Mouse (Mus musculus): ENCODE measurements at regions not wholly inside any gene's neighbourhood (a gene's known extent, or its start where the extent isn't known, plus 50 kb on each side); places are given as distances from the start of the nearest gene placed in this dataset.
"Not testable (repeated sequence)": the region's sequence is repeated elsewhere in the genome, so short reads cannot be mapped to it uniquely, and the experiment has no call there.

GRCm38 (mm10) chr14:48761002-48761648 is 87.5 kb upstream of the Otx2 start:
- intact Hi-C loops (cut with DNase I): no loop called here
- no peak for DNase-seq

- DNase-seq; intact Hi-C loops (cut with DNase I): not testable (repeated sequence)
Observed at GRCm38 (mm10) chr14:48755096-48755495, 81.5 kb upstream of the Otx2 start.

- DNase-seq: no peak
- intact Hi-C loops (cut with DNase I): no loop called here
Observed at GRCm38 (mm10) chr14:48754080-48754720, 80.6 kb upstream of the Otx2 start.

GRCm38 (mm10) chr14:48753517-48754079 is 80.0 kb upstream of the Otx2 start:
- intact Hi-C loops (cut with DNase I): no loop called here
- DNase-seq: no peak

GRCm38 (mm10) chr14:48753084-48753483 is 79.5 kb upstream of the Otx2 start:
- DNase-seq: no peak
- intact Hi-C loops (cut with DNase I): no loop called here

- intact Hi-C loops (cut with DNase I): no loop called here
- no peak for DNase-seq
Observed at GRCm38 (mm10) chr14:48752579-48752905, 78.9 kb upstream of the Otx2 start.

DNA sequence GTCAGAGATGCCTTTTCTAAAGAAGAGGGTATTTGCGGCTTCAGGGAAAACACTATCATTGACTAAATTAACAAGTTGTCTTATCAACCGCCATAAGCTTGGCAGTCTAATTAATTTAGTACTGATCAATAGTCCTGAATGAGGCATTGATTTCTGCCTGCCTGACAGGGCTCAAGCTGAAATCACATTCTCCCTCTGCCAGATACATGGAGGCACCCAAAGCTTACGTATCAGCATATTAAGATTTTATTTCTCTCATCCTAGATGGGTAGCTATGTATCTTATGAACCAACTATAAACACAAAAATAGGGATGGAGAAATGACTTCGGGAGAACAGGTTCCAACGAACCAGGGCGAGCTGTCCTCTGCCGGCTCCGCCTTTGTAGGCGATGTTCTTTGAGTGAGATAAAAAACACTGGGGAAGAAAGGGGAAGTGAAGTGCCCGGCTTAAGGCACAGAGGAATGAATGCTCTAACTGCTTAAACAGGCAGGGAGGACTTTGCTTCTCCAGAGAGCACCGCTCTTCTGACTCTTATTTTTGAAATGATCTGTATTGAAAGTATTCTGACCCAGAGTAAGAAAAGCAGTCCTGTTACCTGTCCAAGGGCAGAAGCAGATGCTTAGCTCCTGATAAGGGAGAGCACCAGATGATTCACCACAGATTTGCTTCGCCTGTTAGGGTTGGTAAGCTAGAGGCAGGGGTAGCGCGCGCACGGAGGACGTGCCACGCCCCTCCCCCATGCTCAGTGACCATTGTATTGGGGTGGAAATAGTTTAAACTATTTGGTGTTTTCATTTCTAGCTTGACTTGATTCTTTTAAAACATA is 78.3 kb upstream of the Otx2 start:
- DNase-seq: no peak
- intact Hi-C loops (cut with DNase I): no loop called here

DNA sequence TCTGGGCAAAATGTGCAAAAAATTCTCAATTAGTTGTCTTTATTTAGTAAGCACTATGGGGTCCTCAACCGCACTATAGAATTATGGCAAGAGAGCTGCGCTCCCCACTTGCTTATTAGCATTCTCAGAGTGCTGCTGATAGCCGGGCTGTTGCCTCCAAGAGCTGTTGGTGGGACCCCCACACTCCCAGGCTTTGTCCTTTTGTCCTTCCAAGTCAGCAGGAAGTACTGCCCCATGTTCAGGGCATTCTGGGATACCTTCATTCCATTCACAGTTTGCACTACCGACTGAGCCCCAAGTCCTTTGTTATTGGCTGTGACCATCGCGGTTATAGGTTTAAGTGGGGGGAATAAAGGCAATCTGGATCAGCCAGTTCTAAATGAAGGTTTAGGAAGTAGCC is 77.4 kb upstream of the Otx2 start:
- intact Hi-C loops (cut with DNase I): no loop called here
- no peak for DNase-seq

- intact Hi-C loops (cut with DNase I): no loop called here
- no peak for DNase-seq
Observed at GRCm38 (mm10) chr14:48748976-48749375, 75.4 kb upstream of the Otx2 start.

DNA sequence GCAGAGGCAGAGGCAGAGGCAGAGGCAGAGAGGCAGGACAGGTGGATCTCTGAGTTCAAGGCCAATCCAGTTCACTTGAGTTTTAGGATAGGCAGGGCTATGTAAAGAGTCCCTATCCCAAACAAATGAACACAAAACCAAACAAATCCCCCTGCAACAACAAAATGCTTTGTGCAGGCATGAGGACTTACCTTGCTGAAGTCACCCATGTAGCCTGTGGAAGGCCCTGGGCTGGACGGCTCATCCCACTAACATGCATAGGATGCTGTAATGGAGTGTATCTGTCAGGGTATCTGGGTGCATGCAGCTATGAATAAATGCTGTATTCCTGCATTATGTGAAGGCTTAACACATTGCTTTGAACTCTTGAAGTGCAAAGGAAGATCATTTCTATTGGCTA is 74.3 kb upstream of the Otx2 start:
- DNase-seq: no peak
- intact Hi-C loops (cut with DNase I): no loop called here

GRCm38 (mm10) chr14:48740942-48741602 is 67.5 kb upstream of the Otx2 start:
- DNase-seq: no peak
- intact Hi-C loops (cut with DNase I): no loop called here

DNA sequence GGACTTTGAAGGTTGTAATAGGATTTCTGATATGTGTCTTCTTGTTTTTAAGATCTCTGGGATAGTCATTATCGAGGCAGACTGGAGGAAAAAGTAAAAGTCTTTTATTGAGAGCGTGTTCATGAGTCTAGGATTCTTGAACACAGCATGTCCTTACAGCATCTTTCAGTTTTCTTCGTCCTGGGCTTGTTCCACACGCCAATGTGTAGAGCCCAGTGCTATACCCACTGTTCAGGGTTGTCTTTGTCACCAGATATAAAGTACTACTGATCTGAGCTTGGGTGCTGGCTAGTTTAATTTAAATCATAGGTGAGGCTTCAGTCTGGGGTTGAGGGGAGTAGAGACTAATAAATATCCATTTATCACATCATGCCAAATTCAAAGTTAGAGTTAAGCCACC is 65.5 kb upstream of the Otx2 start:
- intact Hi-C loops (cut with DNase I): no loop called here
- DNase-seq: no peak

DNA sequence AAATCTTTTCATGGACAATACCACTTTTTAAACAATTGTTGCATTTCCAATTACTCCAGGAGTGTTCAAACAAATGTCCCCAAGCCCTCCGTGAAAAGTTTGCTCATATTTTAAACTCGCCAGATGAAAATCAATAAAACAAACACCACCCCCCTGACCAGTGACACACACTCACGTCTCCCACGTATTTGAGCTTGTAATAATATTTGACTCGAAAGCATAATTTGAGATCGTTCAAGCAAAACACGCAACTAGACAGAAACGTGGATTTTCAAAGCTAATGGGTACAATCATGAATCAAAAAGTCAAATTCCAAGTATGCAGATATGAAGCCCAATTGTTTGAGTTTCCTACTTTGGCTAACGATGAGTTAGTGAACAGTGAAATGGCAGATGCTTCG is 65.0 kb upstream of the Otx2 start:
- intact Hi-C loops (cut with DNase I): no loop called here
- no peak for DNase-seq

DNA sequence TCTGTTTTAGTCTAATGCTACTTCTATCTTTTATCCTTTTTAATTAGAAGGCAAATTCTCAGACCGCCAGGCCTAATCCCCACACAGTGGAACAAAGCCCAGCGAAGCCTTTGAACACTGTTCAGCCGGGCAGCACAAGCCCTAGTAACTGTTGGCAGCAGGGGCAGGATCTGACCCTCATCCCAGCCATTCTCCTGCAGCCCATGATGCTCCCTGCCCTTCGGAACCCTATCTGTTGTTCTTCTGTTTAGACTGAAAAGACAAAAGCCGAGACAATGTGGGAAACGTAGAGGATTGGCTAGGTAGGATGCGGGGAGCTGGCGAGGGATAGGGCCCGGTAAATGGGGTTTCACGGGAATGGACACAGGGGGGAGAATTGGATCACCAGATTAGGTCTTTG is 64.6 kb upstream of the Otx2 start:
- no peak for DNase-seq
- intact Hi-C loops (cut with DNase I): no loop called here

DNA sequence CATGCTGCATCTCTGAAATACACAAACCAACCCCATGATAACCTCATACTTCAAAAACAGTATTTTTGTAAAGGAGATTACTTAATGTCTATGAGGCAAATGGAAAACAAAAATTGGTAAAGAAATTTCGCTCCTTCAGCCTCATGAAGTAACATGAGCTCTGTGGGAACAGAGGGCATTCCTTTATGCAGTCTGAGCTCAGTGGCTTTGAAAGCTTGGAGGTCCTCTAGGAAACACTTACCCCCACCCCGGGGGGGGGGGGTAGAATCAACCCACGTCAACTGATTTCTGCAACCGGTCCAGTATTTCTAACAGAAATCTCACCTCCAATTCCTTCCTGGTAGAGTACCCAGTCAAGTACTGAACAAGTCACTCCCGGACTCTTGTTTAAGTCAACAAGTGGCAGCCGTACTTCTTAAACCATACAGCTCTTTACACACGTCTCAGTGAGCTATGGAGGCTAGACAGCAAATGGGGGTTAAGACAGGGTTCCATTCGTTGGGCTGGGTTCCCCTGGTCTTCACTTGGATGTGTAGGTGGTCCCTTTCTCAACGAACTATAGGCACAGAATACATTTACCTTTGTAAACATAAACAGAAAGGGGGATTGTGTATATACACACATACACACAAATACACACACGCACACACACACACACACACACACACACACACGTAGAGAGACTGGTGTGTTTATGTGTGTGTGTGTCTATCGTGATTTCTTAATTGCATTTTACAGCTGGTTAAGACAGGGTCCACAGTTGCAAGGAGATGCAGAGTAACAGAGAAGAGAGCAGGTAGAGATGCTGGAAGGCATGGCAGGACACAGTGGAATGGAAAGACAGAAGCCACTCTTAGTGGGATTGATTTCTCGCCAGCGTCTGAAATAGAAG is 63.6 kb upstream of the Otx2 start:
- no peak for DNase-seq
- intact Hi-C loops (cut with DNase I): no loop called here

DNA sequence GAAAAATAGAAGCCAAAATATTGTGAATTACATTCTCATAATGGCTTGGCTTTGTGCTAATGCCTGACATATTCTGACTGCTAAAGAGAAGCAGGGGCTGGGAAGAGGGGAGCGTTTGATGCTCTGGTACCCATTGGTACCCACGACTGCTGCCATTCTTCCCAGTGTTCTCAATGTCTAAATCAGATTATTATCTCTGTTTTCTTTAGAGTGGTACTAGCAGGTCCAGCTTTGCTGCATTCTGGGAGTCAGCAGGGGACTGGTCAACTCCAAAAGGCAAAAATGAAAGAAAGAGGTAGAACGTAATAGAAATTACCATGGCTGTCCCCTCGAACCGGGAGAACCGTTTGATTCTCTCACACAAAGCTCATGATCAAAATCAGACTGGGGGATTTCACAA is 62.6 kb upstream of the Otx2 start:
- DNase-seq: no peak
- intact Hi-C loops (cut with DNase I): no loop called here

DNA sequence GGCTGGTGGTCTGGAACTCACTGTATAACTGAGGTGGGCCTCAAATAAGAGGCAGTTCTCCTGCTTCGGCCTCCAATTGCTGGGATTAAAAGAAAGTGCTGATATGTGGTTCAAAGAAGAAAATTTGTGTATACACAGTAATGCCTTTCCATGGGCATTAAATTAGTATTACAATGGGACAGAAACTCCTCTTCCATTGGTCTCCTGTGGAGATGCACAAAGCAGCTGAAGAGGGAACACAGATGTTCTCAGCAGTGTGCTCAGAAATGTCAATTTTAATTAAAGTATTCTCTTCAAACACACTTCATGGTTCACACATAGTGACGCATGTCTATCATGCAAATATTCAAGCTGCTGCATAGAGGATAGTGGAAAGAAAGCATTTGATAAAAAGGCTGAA is 56.4 kb upstream of the Otx2 start:
- intact Hi-C loops (cut with DNase I): no loop called here
- no peak for DNase-seq
